Mouse (Mus musculus): ENCODE measurements around the gene Nrd1.

The Nrd1 gene

DNA sequence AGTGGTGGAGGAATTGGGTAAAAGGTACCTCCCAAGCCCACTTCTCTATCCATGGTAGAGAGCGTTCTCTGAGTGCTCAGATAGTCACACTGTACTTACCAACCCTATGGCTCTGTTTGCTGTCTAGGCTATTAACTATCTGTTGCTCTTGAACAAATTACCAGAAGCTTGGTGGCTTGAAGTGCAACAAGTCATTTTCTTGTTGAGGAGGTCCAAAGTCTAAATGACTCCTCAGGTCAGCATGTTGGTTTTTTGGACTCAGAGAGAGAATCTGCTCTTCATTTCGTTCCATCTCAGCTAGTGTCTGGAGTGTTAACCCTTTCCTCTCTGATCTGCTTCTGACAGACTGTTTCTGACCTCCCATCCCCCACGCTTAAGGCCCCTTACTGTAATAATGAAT, 24.6 kb downstream of the Nrd1 start:
- DNase-seq (ENCODE audit: extremely low spot score, low read depth, low spot score) = no peak

DNA sequence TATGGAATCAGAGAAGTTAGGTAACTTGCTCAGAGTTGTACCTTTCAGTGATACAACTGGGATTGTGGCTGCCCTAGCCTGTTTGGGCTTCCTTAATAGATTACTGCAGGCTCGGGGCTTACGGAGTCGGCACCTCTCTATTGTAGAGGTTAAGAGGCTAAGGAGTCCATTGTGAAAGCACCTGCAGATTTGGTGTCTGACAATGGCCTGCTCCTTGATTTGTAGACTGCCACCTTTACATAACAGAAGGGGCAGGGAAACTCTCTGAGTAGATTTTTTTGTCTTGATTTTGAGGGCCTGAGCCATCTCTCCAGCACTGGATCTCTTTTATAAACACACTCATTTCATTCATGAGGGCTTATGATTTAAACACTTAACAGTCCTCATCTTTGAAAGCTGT, 26.1 kb downstream of the Nrd1 start:
- no peak for DNase-seq (ENCODE audit: extremely low spot score, low read depth, low spot score)

DNA sequence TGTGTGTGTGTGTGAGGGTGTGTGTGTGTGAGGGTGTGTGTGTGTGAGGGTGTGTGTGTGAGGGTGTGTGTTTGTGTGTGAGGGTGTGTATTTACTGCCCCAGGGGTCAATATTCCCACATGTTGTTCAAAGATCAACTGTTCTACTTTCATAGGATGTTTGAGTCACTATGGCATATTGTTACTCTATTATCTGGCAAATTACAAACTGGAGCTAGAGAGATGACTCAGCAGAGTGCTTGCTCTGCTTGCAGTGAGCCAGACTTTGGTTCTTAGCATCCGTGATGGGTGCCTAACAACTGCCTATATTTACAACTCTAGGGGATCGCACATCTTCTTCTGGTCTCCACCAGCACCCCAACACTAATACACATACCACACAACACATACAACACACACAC, 29.4 kb downstream of the Nrd1 start:
- no peak for DNase-seq (ENCODE audit: extremely low spot score, low read depth, low spot score)

DNA sequence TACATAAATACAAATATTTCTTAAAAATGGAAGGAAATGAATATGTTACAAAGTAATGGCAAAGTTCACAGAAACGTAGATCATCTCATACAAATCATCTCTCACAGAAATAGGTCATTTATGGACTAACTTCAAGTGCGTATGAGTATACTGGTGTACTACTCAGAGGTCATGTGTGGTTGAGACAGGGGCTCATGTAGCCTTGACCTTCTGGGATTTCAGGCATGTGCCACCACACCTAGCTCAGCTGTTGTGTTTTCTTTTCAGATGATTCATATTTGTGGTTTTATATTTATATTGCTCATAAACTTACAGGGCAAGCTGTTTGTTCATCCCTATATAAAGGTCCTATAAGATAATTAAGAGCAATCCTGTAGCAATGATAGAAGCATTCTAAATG, 29.8 kb downstream of the Nrd1 start:
- no peak for DNase-seq (ENCODE audit: extremely low spot score, low read depth, low spot score)

DNA sequence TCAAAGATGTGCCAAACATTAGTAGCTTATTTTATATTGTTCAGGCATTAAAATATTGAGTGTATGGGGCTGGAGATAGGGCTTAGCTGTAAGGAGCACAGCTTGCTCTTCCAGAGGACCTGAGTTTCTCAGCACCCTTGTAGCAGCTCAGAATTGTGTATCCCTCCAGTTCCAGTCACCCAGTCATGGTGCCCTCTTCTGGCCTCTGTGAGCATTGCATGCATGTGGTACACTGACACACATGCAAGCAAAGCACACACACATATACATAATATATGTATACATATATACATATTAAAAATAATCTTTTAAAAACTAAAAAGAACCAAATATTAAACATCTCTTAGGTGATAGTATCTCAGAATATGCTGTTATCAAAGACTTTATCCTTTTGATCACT, 35.9 kb downstream of the Nrd1 start:
- DNase-seq (ENCODE audit: extremely low spot score, low read depth, low spot score) = peak; percentile 20

DNA sequence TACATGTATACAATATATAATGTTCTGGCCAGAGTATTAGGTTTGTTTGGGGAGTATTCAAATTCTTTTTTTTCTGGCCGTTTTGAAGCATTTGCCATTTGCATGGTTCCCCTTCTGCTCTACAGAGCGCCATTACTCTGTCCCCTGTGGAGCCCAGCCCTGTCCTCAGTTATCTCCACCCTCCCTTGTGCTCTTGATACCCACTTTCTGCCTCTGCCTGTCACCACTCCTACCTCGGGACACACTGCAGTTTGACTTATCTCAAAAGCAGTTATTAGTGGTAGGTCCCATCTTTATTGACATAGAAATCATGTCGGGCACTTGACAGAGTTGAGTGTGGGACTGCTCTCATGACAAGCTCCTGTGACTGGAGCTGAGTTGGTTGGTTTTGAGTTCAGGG, 42.3 kb downstream of the Nrd1 start:
- DNase-seq (ENCODE audit: extremely low spot score, low read depth, low spot score) = no peak

DNA sequence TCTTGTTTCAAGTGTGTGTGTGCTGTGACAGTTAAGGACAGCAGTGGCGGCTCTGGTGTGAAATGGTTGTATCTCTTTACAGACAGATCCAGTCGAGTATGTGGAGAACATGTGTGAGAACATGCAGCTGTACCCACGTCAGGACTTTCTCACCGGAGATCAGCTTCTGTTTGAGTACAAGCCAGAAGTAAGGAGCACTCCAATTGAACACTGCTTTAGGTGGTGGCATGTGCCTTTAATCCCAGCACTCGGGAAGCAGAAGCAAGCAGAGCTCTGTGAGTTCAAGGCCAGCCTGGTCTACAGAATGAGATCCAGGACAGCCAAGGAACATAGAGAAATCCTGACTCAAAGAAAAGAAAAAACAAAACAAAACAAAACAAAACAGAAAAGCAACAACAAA, 42.8 kb downstream of the Nrd1 start:
- DNase-seq (ENCODE audit: extremely low spot score, low read depth, low spot score) = no peak

DNA sequence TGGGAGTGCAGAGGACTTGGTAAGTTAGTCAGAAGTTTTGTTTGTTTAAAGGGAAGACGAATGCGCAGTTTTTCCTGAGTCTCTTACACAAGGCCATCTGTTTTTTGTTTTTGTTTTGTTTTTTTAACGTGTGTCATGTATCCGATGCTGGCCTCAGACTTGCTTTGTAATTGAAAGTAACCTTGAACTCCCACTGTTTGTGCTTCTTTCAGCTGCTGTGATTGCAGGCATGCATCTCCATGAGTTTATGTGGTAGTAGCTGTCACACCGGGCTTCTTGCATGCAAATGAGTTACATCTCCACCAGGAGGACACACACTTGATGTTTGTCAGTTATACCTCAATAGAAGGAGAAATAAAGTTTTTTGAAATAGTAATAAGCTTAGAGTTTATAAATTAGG, 43.3 kb downstream of the Nrd1 start:
- no peak for DNase-seq (ENCODE audit: extremely low spot score, low read depth, low spot score)

DNA sequence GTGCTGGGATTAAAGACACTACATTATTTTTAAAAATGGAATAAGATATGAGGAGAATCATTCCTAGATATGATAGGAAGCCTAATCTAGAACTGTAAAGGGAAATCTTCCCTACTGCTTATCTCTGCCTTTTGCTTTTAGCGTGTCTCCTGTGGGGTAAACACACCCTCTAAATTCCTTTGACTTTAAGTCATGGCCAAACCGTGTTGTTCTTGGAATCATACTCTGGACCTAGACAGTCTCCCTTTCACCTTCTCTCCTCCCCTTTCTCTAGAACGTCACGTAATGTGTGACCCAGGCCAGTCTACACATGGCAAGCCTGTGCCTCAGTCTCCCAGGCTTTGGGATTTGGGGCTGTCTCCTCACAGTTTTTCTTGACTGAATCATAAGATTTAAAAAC, 47.8 kb downstream of the Nrd1 start:
- no peak for DNase-seq (ENCODE audit: extremely low spot score, low read depth, low spot score)

DNA sequence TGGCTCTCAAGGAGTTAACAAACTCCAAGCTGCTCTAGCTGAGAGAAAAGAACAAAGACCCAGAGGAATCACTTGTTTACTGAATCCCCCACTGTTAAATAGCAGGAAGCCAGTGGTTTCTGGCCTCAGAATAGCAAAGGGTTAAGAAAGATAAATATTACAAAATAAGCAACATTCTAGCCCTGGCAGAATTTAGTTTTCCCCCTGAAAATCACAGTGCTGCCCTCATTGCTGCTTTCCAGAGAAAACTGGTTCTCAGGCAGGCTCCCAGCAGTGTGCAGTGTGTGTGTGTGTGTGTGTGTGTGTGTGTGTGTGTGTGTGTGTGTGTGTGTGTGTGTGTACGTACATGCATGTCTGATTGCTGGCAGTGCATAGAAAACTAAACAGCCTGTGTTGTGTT, 51.8 kb downstream of the Nrd1 start:
- DNase-seq (ENCODE audit: extremely low spot score, low read depth, low spot score) = no peak

DNA sequence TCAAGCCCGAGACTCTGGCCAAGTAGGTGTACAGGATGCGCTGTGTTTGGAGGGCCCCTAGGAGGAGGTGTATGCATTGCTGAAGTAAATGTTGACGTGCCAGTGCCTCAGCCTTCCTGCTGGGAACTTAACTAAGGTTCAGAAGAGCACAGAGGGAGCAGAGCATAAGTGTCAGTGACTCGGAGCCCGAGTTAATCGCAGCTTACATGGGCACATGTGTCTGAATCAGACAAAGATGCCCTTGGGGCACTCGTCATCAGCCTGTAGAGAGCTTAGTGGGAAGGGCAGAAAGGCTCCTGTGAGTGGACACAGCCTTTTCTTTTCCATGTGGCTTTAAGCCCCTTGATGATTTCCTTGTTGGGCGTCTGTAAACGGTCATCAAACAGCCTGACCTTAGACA, 53.5 kb downstream of the Nrd1 start:
- DNase-seq (ENCODE audit: extremely low spot score, low read depth, low spot score) = no peak

DNA sequence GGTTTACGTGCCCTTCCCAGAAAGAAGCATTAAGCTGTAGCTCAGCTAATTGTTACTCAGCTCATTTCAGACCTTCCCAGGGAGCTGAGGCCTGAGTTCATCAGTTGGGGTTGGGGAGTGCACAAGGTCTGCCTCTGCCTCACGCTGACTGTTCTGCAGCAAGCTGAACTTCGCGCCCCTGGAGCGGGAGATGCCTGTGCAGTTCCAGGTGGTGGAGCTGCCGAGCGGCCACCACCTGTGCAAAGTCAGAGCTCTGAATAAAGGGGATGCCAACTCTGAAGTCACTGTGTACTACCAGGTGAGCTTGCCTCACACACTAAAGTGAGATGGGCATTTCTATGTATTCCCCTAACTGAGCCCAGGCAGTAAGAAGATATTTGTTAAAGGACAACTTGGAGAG, 55.9 kb downstream of the Nrd1 start:
- no peak for DNase-seq (ENCODE audit: extremely low spot score, low read depth, low spot score)

DNA sequence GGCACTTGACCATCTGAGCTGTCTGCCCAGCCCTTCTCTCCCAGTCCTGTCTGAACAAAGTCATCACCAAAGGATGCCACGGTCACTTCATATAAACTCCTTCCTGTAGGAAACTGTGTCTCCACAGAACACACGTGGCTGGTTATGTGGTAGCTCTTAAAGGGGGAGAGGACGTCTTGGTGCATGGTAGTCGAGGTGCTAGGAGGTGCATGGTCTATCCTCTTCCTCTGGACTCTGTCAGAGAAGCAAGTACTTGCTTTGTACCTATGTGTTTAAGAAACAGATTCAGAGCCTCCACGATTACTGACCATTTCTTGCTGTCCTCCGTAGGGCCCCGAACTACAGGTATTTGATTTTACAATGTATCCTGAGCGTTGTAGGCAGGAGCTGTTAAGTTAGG, 57.2 kb downstream of the Nrd1 start:
- no peak for DNase-seq (ENCODE audit: extremely low spot score, low read depth, low spot score)

DNA sequence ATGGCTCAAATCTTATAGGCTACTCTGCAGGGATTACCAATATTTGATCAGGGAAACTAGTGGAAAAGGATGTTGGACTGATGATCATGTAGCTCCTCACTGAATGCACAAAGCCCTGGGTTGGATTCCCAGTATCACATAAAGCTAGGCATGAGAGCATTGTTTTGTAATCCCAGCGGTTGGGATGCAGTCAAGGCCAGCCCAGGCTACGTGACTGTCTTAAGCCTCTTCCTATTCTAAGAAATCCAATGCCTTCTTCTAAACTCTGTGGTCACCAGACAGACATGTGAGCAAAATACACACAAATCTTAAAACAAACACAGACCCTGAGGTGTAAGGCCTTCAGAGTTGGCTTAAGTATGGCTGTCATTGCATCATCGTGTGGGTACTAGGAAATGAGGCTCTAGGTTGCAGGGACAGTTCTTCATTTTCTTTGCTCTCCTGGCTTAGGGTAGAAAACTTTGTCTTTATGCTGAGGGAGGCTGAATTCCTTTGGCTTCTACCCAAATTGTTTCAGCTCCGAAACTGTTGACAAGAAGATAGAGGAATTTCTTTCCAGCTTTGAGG, 58.9 kb downstream of the Nrd1 start:
- DNase-seq (ENCODE audit: extremely low spot score, low read depth, low spot score) = no peak

DNA sequence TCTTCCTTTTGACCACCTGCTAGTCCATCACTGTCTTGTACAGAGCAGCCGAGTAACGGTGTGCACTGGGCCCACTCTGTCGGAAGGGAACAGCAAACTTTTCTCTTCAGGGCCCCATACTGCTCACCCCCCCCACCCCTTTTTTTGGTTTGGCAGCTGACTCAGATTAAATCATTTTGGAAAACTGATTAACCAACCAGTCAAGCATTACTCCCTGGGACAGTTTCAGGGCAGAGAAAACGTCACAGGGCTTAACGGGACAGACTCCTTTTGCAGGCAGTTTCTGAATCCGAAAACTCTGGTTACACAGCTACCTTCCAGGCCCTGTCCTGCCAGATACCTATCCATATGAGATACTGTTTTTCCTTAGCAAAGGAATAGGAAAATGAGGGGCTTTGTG, 64.5 kb downstream of the Nrd1 start:
- DNase-seq (ENCODE audit: extremely low spot score, low read depth, low spot score) = no peak

DNA sequence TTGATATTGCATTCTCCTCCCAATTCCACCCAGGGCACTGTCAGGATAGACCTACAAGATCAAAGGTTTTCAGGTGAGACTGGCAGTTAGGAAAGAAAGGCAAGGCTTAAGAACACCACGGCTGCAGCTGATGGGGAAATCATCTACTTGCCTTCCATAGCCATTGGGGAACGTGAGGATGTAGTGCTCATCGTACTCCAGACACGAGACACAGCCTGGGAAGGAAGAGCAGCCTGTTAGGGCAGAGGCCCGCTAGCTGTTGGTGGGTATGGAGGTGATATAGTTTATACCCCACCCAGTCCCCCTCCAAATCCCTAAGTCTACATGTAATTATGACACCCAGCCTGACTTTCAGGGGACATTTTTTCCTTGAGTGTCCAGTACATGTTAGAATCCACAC, 65.3 kb downstream of the Nrd1 start:
- no peak for DNase-seq (ENCODE audit: extremely low spot score, low read depth, low spot score)

DNA sequence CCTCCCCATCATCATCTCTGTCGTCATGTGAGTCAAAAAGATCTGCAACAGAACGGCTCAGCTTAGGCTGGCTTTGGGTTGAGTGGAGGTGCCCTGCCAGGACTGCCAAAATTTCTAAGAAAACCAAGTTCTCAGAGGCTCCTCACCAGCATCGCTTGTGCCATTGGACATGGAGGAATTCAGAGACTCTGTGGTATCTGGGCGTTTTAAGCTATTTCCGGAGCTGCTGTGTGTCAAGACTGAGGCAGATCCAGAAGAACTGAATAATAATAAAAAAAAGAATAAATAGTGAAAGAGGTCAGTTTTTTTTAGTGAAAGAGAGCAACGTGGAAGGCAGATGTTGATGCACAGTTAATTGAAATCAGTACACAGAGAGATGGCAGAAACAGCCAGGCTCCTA, 72.4 kb downstream of the Nrd1 start:
- no peak for DNase-seq (ENCODE audit: extremely low spot score, low read depth, low spot score)

DNA sequence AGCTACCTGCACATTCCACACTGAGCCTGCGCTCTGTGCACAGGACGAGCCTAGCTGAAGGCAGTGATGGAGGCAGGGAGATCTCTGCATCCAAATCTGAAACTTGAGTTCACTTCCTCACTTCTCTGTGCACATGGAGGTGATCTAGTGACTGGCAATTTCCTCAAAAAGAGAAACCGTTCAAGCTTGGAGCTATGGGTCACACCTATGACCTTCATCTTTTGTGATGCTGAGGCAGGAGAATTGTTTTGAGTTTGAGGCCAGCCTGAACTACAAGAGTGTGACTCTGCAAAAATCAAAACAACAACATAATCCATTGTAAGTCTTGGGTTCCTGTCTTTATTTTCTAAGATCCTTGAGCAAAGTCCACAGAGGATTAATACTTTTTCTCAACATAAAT, 72.8 kb downstream of the Nrd1 start:
- DNase-seq (ENCODE audit: extremely low spot score, low read depth, low spot score) = no peak

DNA sequence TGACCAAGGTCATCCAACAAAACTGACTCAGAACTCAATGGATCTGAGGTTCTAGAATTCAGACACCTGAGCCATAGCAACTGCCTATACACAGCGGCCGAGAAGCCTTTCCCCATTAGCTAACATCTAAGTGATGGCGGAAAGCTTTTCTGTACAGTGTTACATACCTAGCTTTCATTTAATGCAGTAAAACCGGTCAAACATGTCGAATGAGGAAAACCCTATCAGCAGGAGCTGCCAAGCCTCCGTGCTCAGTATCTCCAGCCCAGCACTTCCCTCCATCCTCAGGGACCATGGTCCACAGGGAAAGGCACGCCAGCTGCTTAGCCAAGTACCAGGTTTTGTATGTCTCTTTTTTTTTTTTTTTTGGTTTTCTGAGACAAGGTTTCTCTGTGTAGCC, 78.5 kb downstream of the Nrd1 start:
- no peak for DNase-seq (ENCODE audit: extremely low spot score, low read depth, low spot score)

DNA sequence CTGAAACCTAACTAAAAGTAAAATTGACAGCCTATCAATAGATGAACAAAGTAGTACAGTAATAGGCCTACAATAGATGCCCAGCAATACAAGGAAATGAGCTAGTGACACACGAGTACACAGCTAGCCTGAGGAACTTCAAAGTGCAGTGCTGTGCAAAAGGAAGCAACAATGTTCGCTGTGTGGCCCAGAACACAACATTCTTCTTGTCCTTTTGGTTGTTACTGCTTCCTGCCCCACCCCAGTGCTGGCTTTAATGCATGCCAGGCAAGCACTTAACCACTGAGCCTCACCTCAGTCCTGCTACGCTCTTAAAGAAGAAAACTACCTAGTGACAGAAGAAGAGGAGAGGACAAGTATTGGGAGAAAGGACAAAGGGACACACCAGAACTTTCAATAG, 79.2 kb downstream of the Nrd1 start:
- no peak for DNase-seq (ENCODE audit: extremely low spot score, low read depth, low spot score)

DNA sequence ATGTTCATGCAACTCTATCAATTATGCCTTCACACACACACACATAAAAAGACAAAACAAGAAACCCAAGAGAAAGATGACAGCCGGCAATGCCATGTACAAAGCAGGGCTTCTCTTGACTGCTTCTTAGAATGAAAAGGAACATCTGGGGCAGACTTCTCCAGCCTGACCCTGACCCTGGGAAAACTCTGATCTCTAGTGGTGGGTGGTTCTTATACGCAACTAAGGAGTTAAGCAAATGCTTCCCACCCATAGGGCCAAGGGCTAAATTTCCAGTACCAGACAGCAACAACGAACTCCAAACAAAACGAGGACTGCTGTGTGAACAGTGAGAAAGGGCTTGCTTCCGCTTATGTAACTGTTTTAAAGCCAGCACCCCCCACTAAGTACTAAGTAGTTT, 79.7 kb downstream of the Nrd1 start:
- no peak for DNase-seq (ENCODE audit: extremely low spot score, low read depth, low spot score)

DNA sequence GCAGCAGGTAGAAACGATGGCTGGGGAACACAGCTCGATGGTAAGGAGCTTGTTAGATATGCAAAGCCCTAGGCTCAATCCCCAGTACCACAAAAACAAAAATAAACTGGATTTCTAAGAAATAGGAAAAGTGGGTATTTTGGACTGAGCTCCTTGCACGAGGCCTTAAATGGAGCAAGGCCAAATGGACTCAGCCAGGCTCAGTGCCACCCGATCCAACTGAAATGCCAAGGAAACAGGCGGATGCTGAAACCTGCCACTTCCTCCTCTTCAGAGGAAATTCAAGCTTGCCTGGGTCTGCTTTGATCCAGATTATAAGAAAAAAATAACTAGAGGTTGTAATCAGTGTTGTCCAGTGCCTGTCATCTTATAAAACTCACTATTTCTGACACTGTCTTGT, 88.7 kb downstream of the Nrd1 start:
- DNase-seq (ENCODE audit: extremely low spot score, low read depth, low spot score) = no peak

DNA sequence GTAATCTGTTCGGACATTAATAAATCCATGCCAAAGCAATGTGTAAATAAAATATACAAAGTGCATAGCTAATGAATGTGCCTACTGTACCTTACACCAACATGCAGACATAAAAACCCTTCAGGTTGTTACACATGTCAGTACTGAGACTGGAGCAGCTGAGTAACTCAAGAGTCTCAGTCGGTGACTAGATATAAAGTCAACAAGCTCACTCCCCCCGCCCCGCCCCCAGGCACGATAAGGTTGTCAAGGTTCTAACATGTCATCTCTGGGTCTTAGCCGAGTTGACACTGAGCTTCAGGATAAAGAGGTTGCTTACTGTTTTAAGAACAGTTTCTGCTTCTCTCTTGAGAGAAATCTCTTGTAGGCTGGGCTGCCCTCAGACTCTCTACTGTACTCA, 89.5 kb downstream of the Nrd1 start:
- DNase-seq (ENCODE audit: extremely low spot score, low read depth, low spot score) = no peak

DNA sequence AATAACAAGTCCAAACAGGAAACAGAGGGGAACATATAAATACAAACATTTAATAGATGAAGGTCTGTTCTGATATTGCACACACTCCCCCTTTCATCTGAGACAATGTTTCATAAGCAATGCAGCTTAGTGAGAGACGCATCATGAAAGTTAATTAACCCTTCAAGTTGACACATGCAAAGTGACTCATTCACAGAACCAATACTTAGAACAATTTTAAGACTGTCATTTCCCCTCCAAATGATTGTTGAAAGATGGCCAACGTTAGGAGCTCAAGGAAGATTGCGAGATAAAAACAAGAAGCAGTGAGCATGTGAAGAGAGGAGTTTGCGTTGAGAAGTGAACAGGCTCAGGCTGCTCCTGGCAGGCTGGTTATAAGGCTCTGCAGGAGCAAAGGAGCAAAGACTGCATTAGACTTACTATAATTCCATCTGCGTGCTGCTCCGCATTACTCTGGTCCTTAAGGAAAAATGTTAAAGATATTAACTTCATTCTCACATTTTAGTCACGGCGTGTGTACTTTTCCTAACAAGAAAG, 90.9 kb downstream of the Nrd1 start:
- DNase-seq (ENCODE audit: extremely low spot score, low read depth, low spot score) = no peak

Data from hindlimb bud, embryonic 11.5 days (tissue).